Mouse (Mus musculus) neural tube, embryonic 11.5 days (tissue): ENCODE results near the gene Rpl27a. TPM values are rescaled to one million over a fixed set of nuclear protein-coding genes. Genes with fewer than 3 reads are reported as not detected.

Source experiments
- ATAC-seq: fragments of 200-750 bp; cut with Nextera tagmentation; 2 replicates; pipeline ENCODE4 v1.8.0; 2017; ENCODE audit warnings: moderate number of reproducible peaks, mild to moderate bottlenecking, moderate TSS enrichment, moderate library complexity; ENCODE audit not compliant: insufficient read depth, low FRiP score, low TSS enrichment
- DNase-seq: peaks from one replicate; pipeline ENCODE4 v3.0.0-alpha.2; 2015; ENCODE audit warnings: low spot score
- H3K27ac ChIP-seq: fragments of 300-500 bp; sonication (generic); 2 replicates; pipeline ENCODE4 v1.5.1; 2014; ENCODE audit warnings: low read depth, mild to moderate bottlenecking, low read length
- H3K27me3 ChIP-seq: fragments of 300-500 bp; sonication (generic); 2 replicates; pipeline ENCODE4 v1.6.1; 2014; ENCODE audit warnings: mild to moderate bottlenecking, low read length, mixed read lengths; ENCODE audit not compliant: control insufficient read depth, insufficient read depth
- H3K36me3 ChIP-seq: fragments of 300-500 bp; sonication (generic); 2 replicates; pipeline ENCODE4 v1.6.1; 2014; ENCODE audit warnings: mild to moderate bottlenecking, low read length, moderate library complexity, mixed read lengths; ENCODE audit not compliant: control insufficient read depth, insufficient read depth
- H3K4me1 ChIP-seq: fragments of 300-500 bp; sonication (generic); 2 replicates; pipeline ENCODE4 v1.6.1; 2014; ENCODE audit warnings: low read length, mixed read lengths; ENCODE audit not compliant: control insufficient read depth, insufficient read depth
- H3K4me2 ChIP-seq: fragments of 300-500 bp; sonication (generic); 2 replicates; pipeline ENCODE4 v1.6.1; 2014; ENCODE audit warnings: low read depth, mild to moderate bottlenecking, moderate library complexity
- H3K4me3 ChIP-seq: fragments of 300-500 bp; sonication (generic); 2 replicates; pipeline ENCODE4 v1.5.1; 2014; ENCODE audit warnings: low read depth, low read length
- H3K9ac ChIP-seq: fragments of 300-500 bp; sonication (generic); 2 replicates; pipeline ENCODE4 v1.6.1; 2014; ENCODE audit warnings: mild to moderate bottlenecking, low read length
- H3K9me3 ChIP-seq: fragments of 300-500 bp; sonication (generic); 2 replicates; pipeline ENCODE4 v1.6.1; 2016; ENCODE audit warnings: low read length; ENCODE audit not compliant: control insufficient read depth
- WGBS: fragments of 180-500 bp; shearing (Covaris S2); extraction: QIAGEN DNeasy Blood & Tissue Kit; methylation state at CpG from one replicate; pipeline ENCODE4 v1.1.7; 2014; 5-methylcytosine and 5-hydroxymethylcytosine counted together
- microRNA-seq: library from miRNA; unstranded; fragments of <30 nt; microRNA quantifications from one replicate; pipeline ENCODE4, GENCODE M21; 2016
- polyA plus RNA-seq: library from polyadenylated mRNA; unstranded; fragments of >200 nt; fragmentation: Nextera tagmentation; extraction: Ambion mirVana; gene quantifications from 2 replicates; pipeline ENCODE4 v1.2.1, GENCODE M21; 2014

Rpl27a gene
- polyA plus RNA-seq, 1 experiment from 2014 or later, result 115 TPM

DNA sequence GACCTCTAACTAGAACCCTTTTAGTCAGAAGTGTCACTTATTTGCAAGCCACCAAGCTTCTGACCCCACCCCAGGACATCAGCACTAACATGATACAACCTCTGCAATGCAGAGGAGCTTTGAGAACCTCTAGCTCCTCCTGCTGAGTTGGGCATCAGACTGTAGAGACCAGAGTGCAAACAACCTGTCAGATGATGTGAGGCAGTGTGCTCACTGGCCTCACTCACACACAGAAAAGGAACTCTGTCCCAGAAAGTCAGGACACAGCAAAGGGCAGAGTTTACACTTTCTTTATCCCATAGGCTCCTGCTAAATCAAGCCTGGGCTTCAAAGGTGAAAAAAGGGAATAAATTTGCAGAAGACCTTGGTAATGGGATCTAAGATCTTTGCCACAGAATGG, 47.4 kb downstream of the Rpl27a start:
- Histone ChIP-seq H3K27ac (no peak overlapping the region), H3K4me3 (no peak overlapping the region), H3K4me1 (0 out of 2 replicates have a peak, but pooled peaks cover 6% of the 10 kb centered on the region), H3K9me3 (no peaks in the 10 kb centered on the region), H3K27me3 (no peaks in the 10 kb centered on the region), H3K36me3 (no peaks in the 10 kb centered on the region; the same call in 1 of the 2 replicates), H3K4me2 (no peak overlapping the region), H3K9ac (no peak overlapping the region)
- DNase-seq (no peak), ATAC-seq (no peak)

DNA sequence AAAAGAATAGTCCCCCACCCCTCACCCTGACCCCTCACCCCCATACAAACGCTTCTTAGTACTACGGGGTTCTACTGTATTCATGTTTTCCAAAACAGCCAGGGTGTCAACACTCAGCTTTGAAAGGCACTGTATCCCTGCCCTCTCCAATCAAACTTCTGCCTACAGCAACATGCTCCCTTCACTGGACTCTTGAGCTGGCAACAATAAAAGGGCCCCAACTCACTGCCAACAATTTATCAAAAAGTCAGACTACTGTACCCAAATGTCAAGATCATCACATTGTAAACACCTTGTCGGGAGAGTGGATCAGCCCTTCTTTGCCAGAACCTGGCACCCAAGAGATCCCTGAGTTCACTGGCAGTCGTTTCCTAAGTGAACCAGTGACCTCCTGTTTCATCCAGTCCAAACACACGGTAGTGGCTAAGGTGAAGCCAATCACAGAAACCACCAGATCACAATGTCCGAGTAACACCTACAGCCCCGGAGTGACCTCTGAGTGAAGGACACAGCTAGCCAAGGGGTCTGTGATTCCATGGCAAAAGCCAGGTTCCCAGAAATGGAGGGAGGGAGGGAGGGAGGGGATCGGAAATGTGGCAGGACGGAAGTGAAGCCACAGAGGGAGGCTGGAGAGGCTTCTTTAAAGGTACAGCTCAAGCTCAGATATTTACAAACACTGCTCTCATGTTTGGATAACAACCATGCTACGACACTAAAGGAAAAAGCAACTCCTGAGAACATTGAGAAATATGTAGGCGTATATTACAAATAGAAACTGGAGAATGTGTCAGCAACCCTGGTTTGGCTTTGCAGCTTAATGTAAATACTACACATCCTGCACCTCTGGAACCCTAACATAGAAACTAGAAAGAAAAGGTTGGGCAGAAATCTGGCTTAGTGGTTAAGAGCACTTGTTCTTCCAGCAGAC, 48.2 kb downstream of the Rpl27a start:
- Histone ChIP-seq H3K9me3 (no peaks in the 10 kb centered on the region), H3K36me3 (no peaks in the 10 kb centered on the region; the same call in 1 of the 2 replicates), H3K4me1 (0 out of 2 replicates have a peak, but pooled peaks cover 6% of the 10 kb centered on the region), H3K27ac (no peak overlapping the region), H3K9ac (no peak overlapping the region), H3K4me3 (no peak overlapping the region), H3K4me2 (no peak overlapping the region), H3K27me3 (no peaks in the 10 kb centered on the region)
- 81% methylated on average over 11 of the region's 11 CpGs for WGBS
- ATAC-seq (no peak), DNase-seq (no peak)

DNA sequence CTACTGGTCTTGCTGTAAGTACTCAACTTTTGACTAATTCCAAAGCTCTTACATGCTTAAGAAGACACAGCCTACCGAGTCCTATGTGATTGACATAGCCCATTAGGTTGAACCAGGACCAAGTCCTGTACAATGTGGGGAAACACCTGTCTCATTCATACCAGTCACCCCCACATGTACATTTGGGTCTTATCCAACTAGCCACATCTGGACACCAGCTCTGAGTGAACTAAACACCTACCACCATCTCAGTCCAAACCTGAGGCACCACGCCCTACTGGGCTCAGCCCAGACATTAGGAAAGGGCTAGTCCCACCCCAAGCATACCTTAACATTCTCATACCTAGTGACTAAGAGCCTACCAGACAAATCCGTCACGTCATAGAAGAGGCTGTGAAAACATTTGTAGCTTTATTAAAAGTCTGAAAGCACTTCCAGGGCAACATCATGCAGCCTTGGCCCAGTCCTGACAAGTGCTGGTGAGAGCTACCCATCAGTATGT, 49.5 kb downstream of the Rpl27a start:
- 92% methylated on average over 4 of the region's 4 CpGs for WGBS
- H3K36me3 ChIP-seq, result no peaks in the 10 kb centered on the region; the same call in 1 of the 2 replicates
- no peak for DNase-seq
- no peak overlapping the region for H3K9ac ChIP-seq
- H3K27ac ChIP-seq, result no peak overlapping the region
- H3K4me3 ChIP-seq, result no peak overlapping the region
- no peaks in the 10 kb centered on the region for H3K9me3 ChIP-seq
- no peak overlapping the region for H3K4me2 ChIP-seq
- no peak for ATAC-seq
- no peaks in the 10 kb centered on the region for H3K27me3 ChIP-seq
- H3K4me1 ChIP-seq, result 0 out of 2 replicates have a peak, but pooled peaks cover 4% of the 10 kb centered on the region

Small RNAs within 50 kb of the gene (microRNA-seq; reads per million reads assigned to microRNA genes)
- gene Gm47284, result not detected

Other genes starting within 250 kb of the Rpl27a start
- gene Stk33, start 80.1 kb upstream of the Rpl27a start, polyA plus RNA-seq, result 9.9 and 11.6 TPM in 2 replicates
- 0.12 and 0.15 TPM in 2 replicates for gene Trim66, start 11.0 kb upstream of the Rpl27a start, polyA plus RNA-seq
- gene St5, start 184.5 kb downstream of the Rpl27a start, polyA plus RNA-seq, result 56.6 and 61.4 TPM in 2 replicates
- 18.8 and 20.2 TPM in 2 replicates for gene Akip1, start 184.5 kb downstream of the Rpl27a start, polyA plus RNA-seq
- gene BC051019, start 204.7 kb downstream of the Rpl27a start, polyA plus RNA-seq, result 0.41 TPM in 1 of 2 replicates, not detected in the other
- not detected in 2 replicates for gene Ascl3, start 212.6 kb downstream of the Rpl27a start, polyA plus RNA-seq
- gene Tmem9b, start 233.7 kb downstream of the Rpl27a start, polyA plus RNA-seq, result 60.0 and 62.5 TPM in 2 replicates